Mouse (Mus musculus) bone marrow, adult 2 months (tissue): ENCODE results near the gene Fam214a.

Source experiments
- CTCF ChIP-seq: fragments of 200-500 bp; IDR thresholded peaks from 2 replicates; pipeline ENCODE4 v1.5.1; 2011; ENCODE audit warnings: low read length, control low read depth; ENCODE audit not compliant: control insufficient read depth, insufficient read depth
- POLR2A ChIP-seq: fragments of 200-500 bp; IDR thresholded peaks from 2 replicates; pipeline ENCODE4 v1.6.1; 2011; ENCODE audit warnings: low read depth, mild to moderate bottlenecking, control low read depth, low read length, borderline replicate concordance; ENCODE audit not compliant: control insufficient read depth

- TF ChIP-seq CTCF (no peak), POLR2A (no peak)
Measured at GRCm38 (mm10) chr9:74911430-74911829, 41.3 kb upstream of the Fam214a start.
